Mouse (Mus musculus) E14TG2a.4 (cell line): ENCODE measurements around the gene Zfp654.

ENCODE experiments used
- CTCF ChIP-seq: conservative IDR thresholded peaks from 2 replicates; pipeline ENCODE4 v1.5.1; 2014; ENCODE audit warnings: low read length
- NANOG ChIP-seq: IDR thresholded peaks from 2 replicates; pipeline ENCODE4 v1.6.1; 2014; ENCODE audit warnings: borderline replicate concordance, low read length, mixed read lengths
- POU5F1 ChIP-seq: IDR thresholded peaks from 2 replicates; pipeline ENCODE4 v1.6.1; 2014; ENCODE audit warnings: low read length, borderline replicate concordance

- no peak for TF ChIP-seq CTCF
- TF ChIP-seq POU5F1 = no peak
- no peak for TF ChIP-seq NANOG
Measured at GRCm38 (mm10) chr16:64775516-64775915, 75.9 kb downstream of the Zfp654 start.
